13 mouse cellular contexts compared by ENCODE assay signal in the genomic region with DNA sequence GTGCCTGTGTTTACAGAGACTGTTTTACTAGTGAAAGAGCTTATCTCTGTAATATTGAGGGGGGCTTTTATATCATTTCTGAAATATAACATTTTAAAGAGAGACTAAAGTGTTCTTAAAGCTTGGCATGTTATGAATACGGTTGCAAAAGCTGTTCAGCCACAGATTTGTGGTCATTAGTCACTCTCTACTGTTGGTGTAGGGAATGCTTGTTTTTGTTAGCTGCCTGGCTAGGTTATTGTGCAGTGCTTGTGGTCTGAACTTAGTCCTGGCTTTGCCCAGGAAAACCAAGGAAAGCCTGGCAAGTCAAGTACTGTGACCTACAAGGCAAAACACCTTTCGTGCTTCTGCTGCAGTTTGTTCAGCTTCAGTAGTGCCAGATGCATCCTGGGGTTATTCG.
"Had no signal": no experiment of that assay in that cellular context is flagged by ENCODE, and none has a peak within 500 bp of the region (broad histone marks: within the 10 kb centered on the region; RNA-seq: fewer than 3 reads in every experiment).

No protein-coding gene starts in this region.

- H3K4me3 ChIP-seq: limb, embryonic 10.5 days; limb, embryonic 13.5 days; liver, embryonic 12.5 days; liver, embryonic 15.5 days; lung, embryonic 15.5 days had no signal

- H3K27ac ChIP-seq: kidney, postnatal 0 days; limb, embryonic 10.5 days; limb, embryonic 13.5 days; liver, embryonic 12.5 days; liver, embryonic 15.5 days; lung, embryonic 15.5 days; stomach, postnatal 0 days had no signal

- H3K9me3 ChIP-seq: limb, embryonic 10.5 days; limb, embryonic 13.5 days; liver, embryonic 12.5 days; liver, embryonic 15.5 days; lung, embryonic 15.5 days had no signal

- H3K4me2 ChIP-seq: limb, embryonic 13.5 days; liver, embryonic 12.5 days; liver, embryonic 15.5 days; lung, embryonic 15.5 days; midbrain, embryonic 11.5 days had no signal

- ATAC-seq: liver, embryonic 12.5 days had no signal

- H3K27me3 ChIP-seq: limb, embryonic 13.5 days; liver, embryonic 12.5 days; liver, embryonic 15.5 days; lung, embryonic 15.5 days had no signal

- H3K4me1 ChIP-seq: limb, embryonic 10.5 days; limb, embryonic 13.5 days; liver, embryonic 12.5 days; lung, embryonic 15.5 days had no signal

- DNase-seq: liver; midbrain, embryonic 14.5 days; right cerebral cortex, postnatal 4 days; thymus, adult 2 months; thymus, postnatal 25 days had no signal

- H3K9ac ChIP-seq: limb, embryonic 13.5 days; liver, embryonic 12.5 days; liver, embryonic 15.5 days; lung, embryonic 15.5 days had no signal
